Mouse (Mus musculus): ENCODE data around the gene Rasgrf2.

- TF ChIP-seq CTCF (IDR thresholded peaks at IDR 0.05; ENCODE audit: insufficient read depth, low read depth, low read length) (no peak), POLR2A (IDR thresholded peaks at IDR 0.05; ENCODE audit: insufficient read depth, low read depth, low read length) (no peak)
Observed at GRCm38 (mm10) chr13:91955175-91955574, 176.3 kb downstream of the Rasgrf2 start.
